Mouse (Mus musculus): ENCODE results near the gene Tbc1d13.

DNA sequence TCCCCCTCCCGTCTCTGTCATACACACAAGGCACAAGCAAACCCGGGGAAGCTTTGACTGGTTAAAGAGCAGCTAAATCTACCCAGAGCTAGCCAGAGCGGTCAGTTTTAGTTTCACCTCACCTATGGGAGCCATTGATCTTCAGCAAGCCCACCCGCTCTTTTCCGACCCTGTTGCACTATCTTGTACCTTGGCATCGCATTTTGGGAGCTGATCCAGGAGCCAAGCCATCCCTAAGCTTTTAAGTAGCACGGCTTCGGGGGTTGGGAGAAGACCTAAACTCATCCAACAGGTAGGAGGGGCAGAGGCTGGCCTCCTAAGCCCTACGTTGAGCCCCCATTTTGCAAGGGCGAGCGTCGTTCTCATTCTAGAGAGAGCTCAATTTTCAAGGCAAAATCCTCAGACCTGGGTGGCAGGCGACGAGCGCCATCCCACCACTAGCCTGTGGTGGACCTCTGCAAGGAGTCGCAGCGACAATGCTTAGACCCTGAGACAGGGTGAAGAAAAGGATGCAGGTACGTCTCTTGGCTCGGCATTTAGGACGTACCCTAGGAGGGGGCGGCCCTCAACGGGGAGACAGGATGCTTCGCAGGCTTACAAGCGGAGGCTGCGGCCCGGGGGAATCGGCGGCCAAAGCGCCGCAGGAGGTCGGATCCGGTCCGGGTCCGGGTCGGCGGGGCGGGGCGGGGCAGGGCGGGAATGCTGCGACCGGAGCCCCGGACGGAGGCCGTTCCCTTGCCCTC, 9.6 kb upstream of the Tbc1d13 start:
- TF ChIP-seq CTCF (conservative IDR thresholded peaks at IDR 0.05; ENCODE audit: low read length): no peak
- no peak for TF ChIP-seq NANOG (IDR thresholded peaks at IDR 0.05; ENCODE audit: borderline replicate concordance, low read length)
